Mouse (Mus musculus): Measurements from ENCODE around the gene Zdhhc9.

DNA sequence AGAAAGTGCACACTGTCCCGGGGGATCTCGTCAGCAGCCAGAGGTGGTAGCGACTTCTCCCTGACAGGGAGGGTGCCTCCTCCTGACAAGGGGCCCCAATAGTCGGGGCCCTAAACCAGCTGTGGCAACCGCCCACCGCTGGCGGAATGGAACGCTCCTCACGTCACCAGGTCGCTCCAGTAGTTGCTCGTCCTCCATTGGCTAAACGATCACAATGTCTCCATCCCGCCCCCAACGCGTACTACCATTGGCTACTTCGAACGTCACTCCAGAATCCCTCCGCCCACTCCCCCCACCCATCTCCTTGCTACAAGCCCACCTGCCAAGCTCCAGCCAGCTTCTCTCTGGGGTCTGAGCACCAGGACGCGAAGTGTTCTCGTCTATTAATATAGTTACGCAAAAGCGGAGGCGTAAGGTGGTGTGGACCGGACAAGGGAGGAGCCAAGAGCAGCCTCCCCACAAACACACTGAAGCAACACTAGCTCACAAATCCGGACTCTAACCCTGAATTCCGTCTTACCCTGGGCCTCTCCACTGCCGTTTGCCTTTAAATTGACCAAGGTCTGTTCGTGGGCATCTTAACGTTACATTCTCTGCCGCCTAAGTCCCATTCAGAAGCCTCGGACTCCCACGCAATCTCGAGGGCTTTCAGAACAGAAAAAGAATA, at the start of gene Zdhhc9:
- no peak for TF ChIP-seq TCF12 (IDR thresholded peaks at IDR 0.05; ENCODE audit: insufficient read depth, poor library complexity, severe bottlenecking)
- peak; percentile 40 for TF ChIP-seq POLR2A (IDR thresholded peaks at IDR 0.05; ENCODE audit: insufficient read length, low read depth)
- TF ChIP-seq POLR2AphosphoS2 (IDR thresholded peaks at IDR 0.05; ENCODE audit: insufficient read length, low read depth): peak; percentile 35
- TF ChIP-seq USF1 (IDR thresholded peaks at IDR 0.05; ENCODE audit: low read depth): no peak
- TF ChIP-seq MAX (IDR thresholded peaks at IDR 0.05; ENCODE audit: low read depth): no peak
- no peak for TF ChIP-seq MYOD1 (IDR thresholded peaks at IDR 0.05; ENCODE audit: control insufficient read depth in 1 of 3, insufficient read length in 2 of 3, low read depth in 2 of 3)
